Mouse (Mus musculus): ENCODE data around the gene Dexi.

The Dexi gene

GRCm38 (mm10) chr16:10453872-10454582 lies 88.8 kb downstream of the Dexi start:
- DNase-seq = no peak

Measured in cerebellum, postnatal 36 days (tissue).